23 mouse cellular contexts compared by ENCODE assay signal in the genomic region with DNA sequence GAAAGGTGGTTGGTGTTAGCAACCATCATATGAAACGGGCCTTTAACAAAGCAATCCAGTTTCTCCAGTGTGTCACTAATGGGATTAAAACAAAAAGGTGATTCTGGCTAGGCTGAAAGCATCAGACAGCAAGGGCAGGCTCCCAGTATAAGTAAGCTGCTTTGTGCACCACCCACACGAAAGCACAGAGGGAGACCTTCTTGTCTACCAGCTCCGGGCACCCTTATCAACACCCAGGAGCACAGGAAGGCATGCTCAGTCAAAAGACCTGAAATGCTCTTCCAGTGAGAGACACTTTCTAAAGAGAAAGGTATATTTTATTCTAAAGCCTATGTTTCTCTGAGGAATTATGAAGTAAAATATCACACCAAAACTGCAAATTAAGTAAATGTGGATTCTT. TPM values are rescaled to one million over a fixed set of nuclear protein-coding genes. Genes with fewer than 3 reads are reported as not detected.
A peak's percentile ranks its signal among the peaks of the same experiment; 100 is the strongest.
DNase-seq lines count a peak whose midpoint lies in the region; ATAC-seq lines count a peak whose summit lies in the region.
"Had no signal": no experiment of that assay in that cellular context is flagged by ENCODE, and none has a peak within 500 bp of the region (broad histone marks: within the 10 kb centered on the region; RNA-seq: fewer than 3 reads in every experiment).

No protein-coding gene starts in this region.

- no peak overlapping the region for H3K4me2 ChIP-seq in liver, embryonic 12.5 days
- H3K4me2 ChIP-seq: embryonic facial prominence, embryonic 12.5 days; embryonic facial prominence, embryonic 15.5 days; heart, embryonic 11.5 days; hindbrain, embryonic 12.5 days; hindbrain, embryonic 15.5 days had no signal

- peaks cover 43% of the 10 kb centered on the region for H3K36me3 ChIP-seq in liver, embryonic 12.5 days

- H3K27ac ChIP-seq in liver, embryonic 12.5 days: no peak overlapping the region
- H3K27ac ChIP-seq: embryonic facial prominence, embryonic 12.5 days; embryonic facial prominence, embryonic 15.5 days; heart, adult 2 months; hindbrain, embryonic 12.5 days; hindbrain, embryonic 15.5 days had no signal

- no peak overlapping the region for H3K4me3 ChIP-seq in liver, embryonic 12.5 days
- H3K4me3 ChIP-seq: embryonic facial prominence, embryonic 12.5 days; embryonic facial prominence, embryonic 15.5 days; heart, adult 2 months; hindbrain, embryonic 12.5 days; hindbrain, embryonic 15.5 days had no signal

- ATAC-seq in liver, embryonic 12.5 days: peak; percentile 80
- 0 out of 2 replicates have a peak, but pooled peaks have one; percentile 57 for ATAC-seq in megakaryocyte-erythroid progenitor cell, adult 5-6 weeks (replicated peaks; ENCODE audit: low FRiP score, low TSS enrichment, poor library complexity, severe bottlenecking)
- ATAC-seq: activated CD4-positive, CD25-positive, alpha-beta regulatory T cell, adult 4 months; CD4-positive, CD25-positive, alpha-beta regulatory T cell, adult 4 months; forebrain, embryonic 14.5 days; forebrain, postnatal 0 days had no signal

- H3K9ac ChIP-seq in liver, embryonic 12.5 days: no peak overlapping the region
- H3K9ac ChIP-seq: embryonic facial prominence, embryonic 12.5 days; embryonic facial prominence, embryonic 15.5 days; forebrain, postnatal 0 days; hindbrain, embryonic 12.5 days; hindbrain, embryonic 15.5 days had no signal

- DNase-seq in liver: no peak
- peak; percentile 23 for DNase-seq in c-Kit-positive CD71-positive TER-119-positive erythroid progenitor cells, embryonic 14.5 days (ENCODE audit: low spot score)
- no peak for DNase-seq in kidney, postnatal 14 days
- DNase-seq in left cerebral cortex, adult 9 months (ENCODE audit: low spot score in 2 of 2): no peak
- DNase-seq: adrenal gland, adult 8-10 months; adrenal gland, postnatal 25 days; cerebellum, adult 11 months; cerebellum, adult 2 months; cerebellum, adult 9-11 months; cerebellum, postnatal 25 days; forebrain, postnatal 0 days; gastrocnemius, postnatal 25 days; heart, adult 2 months had no signal

- WGBS in liver, embryonic 12.5 days (ENCODE audit: insufficient replicate concordance): 45% methylated on average over 3 of the region's 3 CpGs

- H3K27me3 ChIP-seq in liver, embryonic 12.5 days (replicated peaks): no peaks in the 10 kb centered on the region
- H3K27me3 ChIP-seq: embryonic facial prominence, embryonic 12.5 days; embryonic facial prominence, embryonic 15.5 days; hindbrain, embryonic 12.5 days; hindbrain, embryonic 15.5 days had no signal

- H3K4me1 ChIP-seq in liver, embryonic 12.5 days: peaks cover 12% of the 10 kb centered on the region
- H3K4me1 ChIP-seq: embryonic facial prominence, embryonic 12.5 days; embryonic facial prominence, embryonic 15.5 days; hindbrain, embryonic 12.5 days; hindbrain, embryonic 15.5 days had no signal

- H3K9me3 ChIP-seq in liver, embryonic 12.5 days (replicated peaks): no peaks in the 10 kb centered on the region
- H3K9me3 ChIP-seq: embryonic facial prominence, embryonic 12.5 days; embryonic facial prominence, embryonic 15.5 days; hindbrain, embryonic 12.5 days; hindbrain, embryonic 15.5 days had no signal

RNA-seq across cellular contexts. Expression of a gene that starts 31.4 kb away (rescaled TPM):
- 11.1 and 12.2 TPM in 2 replicates for polyA plus RNA-seq in liver, embryonic 12.5 days (2016; fragmentation: Nextera tagmentation; extraction: Ambion mirVana)
- total RNA-seq in megakaryocyte-erythroid progenitor cell, adult 5-6 weeks (2014; fragmentation: Nextera tagmentation): 32.6 and 33.0 TPM in 2 replicates
- total RNA-seq in megakaryocyte-erythroid progenitor cell, adult 5-6 weeks (2017): 50.4 and 55.4 TPM in 2 replicates

RNA-seq across cellular contexts. Expression of a gene that starts 48.7 kb away (rescaled TPM):
- 38.0 and 43.1 TPM in 2 replicates for polyA plus RNA-seq in liver, embryonic 12.5 days (2016; fragmentation: Nextera tagmentation; extraction: Ambion mirVana)
- 21.2 and 53.2 TPM in 2 replicates for total RNA-seq in megakaryocyte-erythroid progenitor cell, adult 5-6 weeks (2014; fragmentation: Nextera tagmentation)
- 8.3 and 30.1 TPM in 2 replicates for total RNA-seq in megakaryocyte-erythroid progenitor cell, adult 5-6 weeks (2017)

RNA-seq across cellular contexts. Expression of a gene that starts 50.4 kb away (rescaled TPM):
- 21.3 and 22.2 TPM in 2 replicates for polyA plus RNA-seq in liver, embryonic 12.5 days (2016; fragmentation: Nextera tagmentation; extraction: Ambion mirVana)
- 19.9 and 21.1 TPM in 2 replicates for total RNA-seq in megakaryocyte-erythroid progenitor cell, adult 5-6 weeks (2014; fragmentation: Nextera tagmentation)
- total RNA-seq in megakaryocyte-erythroid progenitor cell, adult 5-6 weeks (2017): 16.2 and 18.8 TPM in 2 replicates
